Mouse (Mus musculus) G1E (cell line): Measurements from ENCODE around the gene Mprip.

Source experiments
- GATA1 ChIP-seq: IDR thresholded peaks from 2 replicates; pipeline ENCODE4 v1.6.1; 2012; ENCODE audit warnings: borderline replicate concordance, low read length, inconsistent platforms, mixed read lengths
- POLR2AphosphoS5 ChIP-seq: IDR thresholded peaks from 2 replicates; pipeline ENCODE4 v1.6.1; 2012; ENCODE audit warnings: low read depth, low read length, inconsistent platforms; ENCODE audit not compliant: insufficient replicate concordance

DNA sequence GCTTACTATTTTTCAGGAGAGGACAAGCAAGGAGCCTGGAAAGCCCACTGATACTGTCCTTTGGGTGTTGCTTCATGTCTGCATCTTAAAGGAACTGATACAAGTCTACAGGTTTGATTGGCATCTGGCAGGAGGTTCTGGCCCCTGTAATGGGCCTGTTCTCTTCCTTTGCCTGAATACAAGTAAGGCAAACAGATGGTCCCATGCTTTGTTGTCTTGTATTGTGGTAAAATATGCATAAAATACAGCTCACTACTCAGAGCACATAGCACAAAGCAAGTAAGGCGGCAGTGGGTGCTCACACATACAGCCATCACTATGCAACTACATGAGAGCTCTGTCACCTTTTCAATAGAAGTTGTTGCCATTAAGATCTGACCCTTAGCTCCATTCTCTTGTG is 39.7 kb downstream of the Mprip start:
- TF ChIP-seq GATA1 = no peak
- no peak for TF ChIP-seq POLR2AphosphoS5
